Mouse (Mus musculus): ENCODE measurements around the gene Dnah11. TPM values are rescaled to one million over a fixed set of nuclear protein-coding genes. Genes with fewer than 3 reads are reported as not detected.

The Dnah11 gene
- polyA plus RNA-seq, 1 experiment from 2014 or later = 0.17 TPM

GRCm38 (mm10) chr12:118156986-118157385, 41.9 kb downstream of the Dnah11 start:
- Histone ChIP-seq H3K36me3 (replicated peaks) (no peaks in the 10 kb centered on the region), H3K27ac (replicated peaks) (no peak overlapping the region), H3K27me3 (replicated peaks; ENCODE audit: low read depth, poor library complexity, severe bottlenecking) (no peaks in the 10 kb centered on the region), H3K4me3 (no peak overlapping the region), H3K9me3 (no peaks in the 10 kb centered on the region), H3K4me1 (no peaks in the 10 kb centered on the region)
- 91% methylated on average over 5 of the region's 5 CpGs for WGBS
- no peak for DNase-seq (ENCODE audit: low spot score)

- Histone ChIP-seq H3K9me3 (no peaks in the 10 kb centered on the region), H3K36me3 (replicated peaks) (no peaks in the 10 kb centered on the region), H3K4me3 (no peak overlapping the region), H3K4me1 (no peaks in the 10 kb centered on the region), H3K27ac (replicated peaks) (no peak overlapping the region), H3K27me3 (replicated peaks; ENCODE audit: low read depth, poor library complexity, severe bottlenecking) (no peaks in the 10 kb centered on the region)
- no peak for DNase-seq (ENCODE audit: low spot score)
- WGBS = 87% methylated on average over 2 of the region's 2 CpGs
Measured at GRCm38 (mm10) chr12:118147521-118148033, 51.3 kb downstream of the Dnah11 start.

- Histone ChIP-seq H3K27me3 (replicated peaks; ENCODE audit: low read depth, poor library complexity, severe bottlenecking) (no peaks in the 10 kb centered on the region), H3K9me3 (no peaks in the 10 kb centered on the region), H3K4me1 (no peaks in the 10 kb centered on the region), H3K27ac (replicated peaks) (no peak overlapping the region), H3K36me3 (replicated peaks) (no peaks in the 10 kb centered on the region), H3K4me3 (no peak overlapping the region)
- WGBS = 88% methylated on average over 4 of the region's 4 CpGs
- no peak for DNase-seq (ENCODE audit: low spot score)
Measured at GRCm38 (mm10) chr12:118128116-118128515, 70.7 kb downstream of the Dnah11 start.

GRCm38 (mm10) chr12:118119668-118120067, 79.2 kb downstream of the Dnah11 start:
- no peak overlapping the region for H3K27ac ChIP-seq (replicated peaks)
- DNase-seq (ENCODE audit: low spot score) = no peak
- no peaks in the 10 kb centered on the region for H3K27me3 ChIP-seq (replicated peaks; ENCODE audit: low read depth, poor library complexity, severe bottlenecking)
- no peaks in the 10 kb centered on the region; the same call in 1 of the 2 replicates for H3K9me3 ChIP-seq
- WGBS = 95% methylated on average over 3 of the region's 3 CpGs
- H3K36me3 ChIP-seq (replicated peaks) = no peaks in the 10 kb centered on the region
- H3K4me1 ChIP-seq = no peaks in the 10 kb centered on the region
- H3K4me3 ChIP-seq = no peak overlapping the region

- DNase-seq (ENCODE audit: low spot score) = no peak
- 79% methylated on average over 8 of the region's 8 CpGs for WGBS
- H3K36me3 ChIP-seq (replicated peaks) = no peaks in the 10 kb centered on the region
- no peak overlapping the region for H3K27ac ChIP-seq (replicated peaks)
- no peaks in the 10 kb centered on the region for H3K27me3 ChIP-seq (replicated peaks; ENCODE audit: low read depth, poor library complexity, severe bottlenecking)
- H3K4me3 ChIP-seq = no peak overlapping the region
- no peaks in the 10 kb centered on the region for H3K9me3 ChIP-seq
- no peaks in the 10 kb centered on the region for H3K4me1 ChIP-seq
Measured at GRCm38 (mm10) chr12:118112599-118112998, 86.2 kb downstream of the Dnah11 start.

- H3K27me3 ChIP-seq (replicated peaks; ENCODE audit: low read depth, poor library complexity, severe bottlenecking) = no peaks in the 10 kb centered on the region
- H3K9me3 ChIP-seq = no peaks in the 10 kb centered on the region
- no peak overlapping the region for H3K4me3 ChIP-seq
- WGBS = 78% methylated on average over 3 of the region's 3 CpGs
- H3K36me3 ChIP-seq (replicated peaks) = no peaks in the 10 kb centered on the region
- no peak overlapping the region for H3K27ac ChIP-seq (replicated peaks)
- no peaks in the 10 kb centered on the region for H3K4me1 ChIP-seq
- no peak for DNase-seq (ENCODE audit: low spot score)
Measured at GRCm38 (mm10) chr12:118111896-118112295, 86.9 kb downstream of the Dnah11 start.

- Histone ChIP-seq H3K4me1 (no peaks in the 10 kb centered on the region), H3K4me3 (no peak overlapping the region), H3K9me3 (no peaks in the 10 kb centered on the region), H3K27me3 (replicated peaks; ENCODE audit: low read depth, poor library complexity, severe bottlenecking) (no peaks in the 10 kb centered on the region), H3K27ac (replicated peaks) (no peak overlapping the region), H3K36me3 (replicated peaks) (no peaks in the 10 kb centered on the region)
- DNase-seq (ENCODE audit: low spot score) = no peak
- WGBS = 76% methylated on average over 1 of the region's 1 CpGs
Measured at GRCm38 (mm10) chr12:118107719-118108118, 91.1 kb downstream of the Dnah11 start.

- Histone ChIP-seq H3K4me3 (no peak overlapping the region), H3K9me3 (no peaks in the 10 kb centered on the region), H3K4me1 (no peaks in the 10 kb centered on the region), H3K36me3 (replicated peaks) (no peaks in the 10 kb centered on the region), H3K27ac (replicated peaks) (no peak overlapping the region), H3K27me3 (replicated peaks; ENCODE audit: low read depth, poor library complexity, severe bottlenecking) (0 out of 2 replicates have a peak, but pooled peaks cover 3% of the 10 kb centered on the region)
- no peak for DNase-seq (ENCODE audit: low spot score)
- 86% methylated on average over 4 of the region's 4 CpGs for WGBS
Measured at GRCm38 (mm10) chr12:118104520-118104919, 94.3 kb downstream of the Dnah11 start.

GRCm38 (mm10) chr12:118099694-118100093, 99.1 kb downstream of the Dnah11 start:
- H3K27me3 ChIP-seq (replicated peaks; ENCODE audit: low read depth, poor library complexity, severe bottlenecking) = 0 out of 2 replicates have a peak, but pooled peaks cover 3% of the 10 kb centered on the region
- H3K4me3 ChIP-seq = no peak overlapping the region
- no peak for DNase-seq (ENCODE audit: low spot score)
- H3K4me1 ChIP-seq = no peaks in the 10 kb centered on the region
- no peaks in the 10 kb centered on the region for H3K9me3 ChIP-seq
- H3K36me3 ChIP-seq (replicated peaks) = no peaks in the 10 kb centered on the region
- WGBS = 75% methylated on average over 5 of the region's 5 CpGs
- H3K27ac ChIP-seq (replicated peaks) = no peak overlapping the region

GRCm38 (mm10) chr12:118098257-118098656, 100.6 kb downstream of the Dnah11 start:
- H3K9me3 ChIP-seq = no peaks in the 10 kb centered on the region
- no peaks in the 10 kb centered on the region for H3K36me3 ChIP-seq (replicated peaks)
- 89% methylated on average over 3 of the region's 3 CpGs for WGBS
- no peak overlapping the region for H3K27ac ChIP-seq (replicated peaks)
- no peak for DNase-seq (ENCODE audit: low spot score)
- H3K4me3 ChIP-seq = no peak overlapping the region
- H3K4me1 ChIP-seq = no peaks in the 10 kb centered on the region
- H3K27me3 ChIP-seq (replicated peaks; ENCODE audit: low read depth, poor library complexity, severe bottlenecking) = 0 out of 2 replicates have a peak, but pooled peaks cover 3% of the 10 kb centered on the region

- no peak for DNase-seq (ENCODE audit: low spot score)
- H3K27ac ChIP-seq (replicated peaks) = no peak overlapping the region
- H3K4me1 ChIP-seq = no peaks in the 10 kb centered on the region
- H3K4me3 ChIP-seq = no peak overlapping the region
- 93% methylated on average over 4 of the region's 4 CpGs for whole genome bisulfite sequencing
- H3K9me3 ChIP-seq = no peaks in the 10 kb centered on the region
- H3K36me3 ChIP-seq (replicated peaks) = no peaks in the 10 kb centered on the region
- no peaks in the 10 kb centered on the region for H3K27me3 ChIP-seq (replicated peaks; ENCODE audit: low read depth, poor library complexity, severe bottlenecking)
Measured at GRCm38 (mm10) chr12:118094946-118095345, 103.9 kb downstream of the Dnah11 start.

- no peak for DNase-seq (ENCODE audit: low spot score)
- no peak overlapping the region for H3K4me3 ChIP-seq
- H3K27me3 ChIP-seq (replicated peaks; ENCODE audit: low read depth, poor library complexity, severe bottlenecking) = no peaks in the 10 kb centered on the region
- H3K9me3 ChIP-seq = no peaks in the 10 kb centered on the region
- H3K4me1 ChIP-seq = no peaks in the 10 kb centered on the region
- H3K27ac ChIP-seq (replicated peaks) = no peak overlapping the region
- WGBS = 85% methylated on average over 1 of the region's 1 CpGs
- no peaks in the 10 kb centered on the region for H3K36me3 ChIP-seq (replicated peaks)
Measured at GRCm38 (mm10) chr12:118085291-118085690, 113.6 kb downstream of the Dnah11 start.

GRCm38 (mm10) chr12:118084806-118085205, 114.0 kb downstream of the Dnah11 start:
- H3K36me3 ChIP-seq (replicated peaks) = no peaks in the 10 kb centered on the region
- 83% methylated on average over 3 of the region's 3 CpGs for WGBS
- H3K4me3 ChIP-seq = no peak overlapping the region
- DNase-seq (ENCODE audit: low spot score) = no peak
- H3K4me1 ChIP-seq = no peaks in the 10 kb centered on the region
- H3K27me3 ChIP-seq (replicated peaks; ENCODE audit: low read depth, poor library complexity, severe bottlenecking) = no peaks in the 10 kb centered on the region
- H3K9me3 ChIP-seq = no peaks in the 10 kb centered on the region
- no peak overlapping the region for H3K27ac ChIP-seq (replicated peaks)

All from embryonic facial prominence, embryonic 10.5 days (tissue).